Comparison of ENCODE assay signal across 25 mouse cellular contexts in the genomic region with DNA sequence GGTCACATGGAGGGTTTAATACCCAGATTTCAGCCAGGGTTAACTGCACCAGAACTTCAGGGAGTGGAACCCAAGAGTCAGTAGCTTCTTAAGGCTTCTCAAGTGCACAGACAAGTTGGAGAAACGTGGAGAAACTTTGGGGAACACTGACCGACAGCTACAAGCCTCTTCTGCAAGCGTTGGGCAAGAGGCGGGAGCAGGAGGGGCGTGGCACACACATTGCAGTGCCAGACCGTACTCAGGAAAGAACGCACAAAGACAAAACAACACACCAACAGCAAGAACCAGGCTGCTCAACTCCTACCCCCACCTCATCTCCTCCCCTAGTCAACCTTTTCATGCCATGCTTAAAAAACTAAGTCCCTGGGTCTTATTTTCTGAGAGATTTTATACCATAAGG.
A peak's percentile ranks its signal among the peaks of the same experiment; 100 is the strongest.
DNase-seq lines count a peak whose midpoint lies in the region; ATAC-seq and TF ChIP-seq lines count a peak whose summit lies in the region.
"Had no signal": no experiment of that assay in that cellular context is flagged by ENCODE, and none has a peak within 500 bp of the region (broad histone marks: within the 10 kb centered on the region; RNA-seq: fewer than 3 reads in every experiment).

No protein-coding gene starts in this region.

- H3K9ac ChIP-seq in limb, embryonic 12.5 days (replicated peaks): no peak overlapping the region
- no peak overlapping the region for H3K9ac ChIP-seq in lung, postnatal 0 days (replicated peaks; ENCODE audit: low read depth)
- no peak overlapping the region for H3K9ac ChIP-seq in midbrain, embryonic 13.5 days (replicated peaks)
- H3K9ac ChIP-seq: embryonic facial prominence, embryonic 12.5 days; embryonic facial prominence, embryonic 15.5 days; forebrain, embryonic 12.5 days; forebrain, embryonic 15.5 days; hindbrain, embryonic 12.5 days; hindbrain, embryonic 15.5 days had no signal

- no peak overlapping the region for H3K4me2 ChIP-seq in limb, embryonic 12.5 days
- H3K4me2 ChIP-seq in lung, postnatal 0 days (replicated peaks; ENCODE audit: low read depth, low read length): no peak overlapping the region
- H3K4me2 ChIP-seq in midbrain, embryonic 13.5 days (replicated peaks): no peak overlapping the region
- H3K4me2 ChIP-seq: embryonic facial prominence, embryonic 12.5 days; embryonic facial prominence, embryonic 15.5 days; forebrain, embryonic 12.5 days; forebrain, embryonic 15.5 days; heart, embryonic 11.5 days; hindbrain, embryonic 12.5 days; hindbrain, embryonic 15.5 days had no signal

- no peaks in the 10 kb centered on the region for H3K27me3 ChIP-seq in limb, embryonic 12.5 days
- no peaks in the 10 kb centered on the region for H3K27me3 ChIP-seq in limb, embryonic 10.5 days (ENCODE audit: low read depth, poor library complexity, severe bottlenecking)
- H3K27me3 ChIP-seq in lung, postnatal 0 days (replicated peaks; ENCODE audit: insufficient read depth, low read length): no peaks in the 10 kb centered on the region
- no peaks in the 10 kb centered on the region for H3K27me3 ChIP-seq in midbrain, embryonic 13.5 days
- H3K27me3 ChIP-seq: CH12.LX; embryonic facial prominence, embryonic 12.5 days; embryonic facial prominence, embryonic 15.5 days; forebrain, embryonic 12.5 days; forebrain, embryonic 15.5 days; hindbrain, embryonic 12.5 days; hindbrain, embryonic 15.5 days; Patski had no signal

- no peak overlapping the region for H3K4me3 ChIP-seq in limb, embryonic 12.5 days (replicated peaks)
- H3K4me3 ChIP-seq in limb, embryonic 10.5 days: no peak overlapping the region
- no peak overlapping the region for H3K4me3 ChIP-seq in lung, postnatal 0 days (ENCODE audit: low read depth, low read length)
- no peak overlapping the region for H3K4me3 ChIP-seq in midbrain, embryonic 13.5 days (replicated peaks)
- H3K4me3 ChIP-seq: embryonic facial prominence, embryonic 12.5 days; embryonic facial prominence, embryonic 15.5 days; forebrain, embryonic 12.5 days; forebrain, embryonic 15.5 days; heart, adult 2 months; hindbrain, embryonic 12.5 days; hindbrain, embryonic 15.5 days had no signal

- peaks cover 9% of the 10 kb centered on the region; the same call in 1 of the 2 replicates for H3K36me3 ChIP-seq in limb, embryonic 12.5 days
- peaks cover 13% of the 10 kb centered on the region for H3K36me3 ChIP-seq in limb, embryonic 10.5 days
- H3K36me3 ChIP-seq in lung, postnatal 0 days (ENCODE audit: insufficient read depth, low read length): no peaks in the 10 kb centered on the region
- H3K36me3 ChIP-seq in midbrain, embryonic 13.5 days: peaks cover 10% of the 10 kb centered on the region; the same call in 1 of the 2 replicates
- H3K36me3 ChIP-seq: embryonic facial prominence, embryonic 15.5 days; forebrain, embryonic 15.5 days; hindbrain, embryonic 15.5 days had no signal

- H3K9me3 ChIP-seq in limb, embryonic 12.5 days: no peaks in the 10 kb centered on the region
- H3K9me3 ChIP-seq in limb, embryonic 10.5 days (replicated peaks): no peaks in the 10 kb centered on the region
- no peaks in the 10 kb centered on the region for H3K9me3 ChIP-seq in lung, postnatal 0 days (ENCODE audit: low read length)
- no peaks in the 10 kb centered on the region for H3K9me3 ChIP-seq in midbrain, embryonic 13.5 days
- H3K9me3 ChIP-seq: embryonic facial prominence, embryonic 12.5 days; embryonic facial prominence, embryonic 15.5 days; forebrain, embryonic 12.5 days; forebrain, embryonic 15.5 days; G1E; hindbrain, embryonic 12.5 days; hindbrain, embryonic 15.5 days had no signal

- H3K4me1 ChIP-seq in limb, embryonic 12.5 days (replicated peaks): no peaks in the 10 kb centered on the region
- no peaks in the 10 kb centered on the region for H3K4me1 ChIP-seq in limb, embryonic 10.5 days
- no peaks in the 10 kb centered on the region for H3K4me1 ChIP-seq in lung, postnatal 0 days (ENCODE audit: insufficient read depth, low read depth, low read length)
- H3K4me1 ChIP-seq in midbrain, embryonic 13.5 days (replicated peaks): no peaks in the 10 kb centered on the region
- H3K4me1 ChIP-seq: embryonic facial prominence, embryonic 12.5 days; forebrain, embryonic 12.5 days; forebrain, embryonic 15.5 days; hindbrain, embryonic 12.5 days; hindbrain, embryonic 15.5 days had no signal

- no peak for TF ChIP-seq EP300 in lung, postnatal 0 days (IDR thresholded peaks at IDR 0.05)

- DNase-seq in limb, embryonic 10.5 days (ENCODE audit: low spot score): no peak
- peak; percentile 29 for DNase-seq in lung, postnatal 0 days (ENCODE audit: low spot score)
- DNase-seq in lung, postnatal 36 days: peak; percentile 59
- DNase-seq: adrenal gland, adult 2 months; adrenal gland, postnatal 14 days; B cell, adult 2 months; cerebellum, adult 11 months; cerebellum, adult 2 months; cerebellum, adult 9-11 months; cerebellum, postnatal 25 days; gastrocnemius, postnatal 25 days; heart, adult 2 months had no signal

- WGBS in limb, embryonic 12.5 days: 92% methylated on average over 7 of the region's 7 CpGs
- WGBS in limb, embryonic 10.5 days: 85% methylated on average over 7 of the region's 7 CpGs
- 54% methylated on average over 7 of the region's 7 CpGs for WGBS in lung, postnatal 0 days
- 90% methylated on average over 7 of the region's 7 CpGs for WGBS in midbrain, embryonic 13.5 days

- no peak for TF ChIP-seq CTCF in lung, postnatal 0 days (IDR thresholded peaks at IDR 0.05)

- H3K27ac ChIP-seq in limb, embryonic 12.5 days: 0 out of 2 replicates have a peak overlapping the region, but pooled peaks have one; percentile 17
- no peak overlapping the region for H3K27ac ChIP-seq in limb, embryonic 10.5 days
- H3K27ac ChIP-seq in lung, postnatal 0 days (ENCODE audit: low read length): no peak overlapping the region
- H3K27ac ChIP-seq in midbrain, embryonic 13.5 days: no peak overlapping the region
- H3K27ac ChIP-seq: embryonic facial prominence, embryonic 12.5 days; embryonic facial prominence, embryonic 15.5 days; forebrain, embryonic 12.5 days; forebrain, embryonic 15.5 days; heart, adult 2 months; hindbrain, embryonic 12.5 days; hindbrain, embryonic 15.5 days had no signal

- no peak for ATAC-seq in limb, embryonic 12.5 days (ENCODE audit: insufficient number of reproducible peaks, insufficient read depth, low FRiP score, low TSS enrichment, low read depth)
- ATAC-seq in lung, postnatal 0 days: peak; percentile 33
- ATAC-seq in megakaryocyte progenitor cell, adult 5-6 weeks (replicated peaks; ENCODE audit: poor library complexity): no peak
- ATAC-seq in midbrain, embryonic 13.5 days: no peak
- ATAC-seq: forebrain, embryonic 15.5 days; Patski had no signal
